Mouse (Mus musculus) bone marrow macrophage, adult 2 months (primary cell): ENCODE data around the gene Gltp. TPM values are rescaled to one million over a fixed set of nuclear protein-coding genes. Genes with fewer than 3 reads are reported as not detected.
A peak's percentile ranks its signal among the peaks of the same experiment; 100 is the strongest.

ENCODE experiments used
- H3K27ac ChIP-seq: 2 replicates; pipeline ENCODE4 v1.5.1; 2012; ENCODE audit warnings: low read depth, low read length; ENCODE audit not compliant: insufficient read depth
- H3K4me1 ChIP-seq: 2 replicates; pipeline ENCODE4 v1.6.1; 2012; ENCODE audit warnings: low read length; ENCODE audit not compliant: control insufficient read depth, insufficient read depth
- H3K4me3 ChIP-seq: 2 replicates; pipeline ENCODE4 v1.5.1; 2012; ENCODE audit warnings: mild to moderate bottlenecking, low read length, moderate library complexity; ENCODE audit not compliant: insufficient read depth
- CTCF ChIP-seq: IDR thresholded peaks from 2 replicates; pipeline ENCODE4 v1.5.1; 2012; ENCODE audit warnings: low read depth, mild to moderate bottlenecking, low read length, moderate library complexity
- POLR2A ChIP-seq: IDR thresholded peaks from 2 replicates; pipeline ENCODE4 v1.6.1; 2012; ENCODE audit warnings: mild to moderate bottlenecking, low read depth, low read length, borderline replicate concordance
- polyA plus RNA-seq: library from polyadenylated mRNA; stranded (reverse); fragments of >200 nt; gene quantifications from 2 replicates; pipeline ENCODE4 v1.2.4, GENCODE M21; 2012; ENCODE audit not compliant: missing spikeins, insufficient read depth, insufficient read length

Gene Gltp
- polyA plus RNA-seq, 1 experiment = 371 TPM

GRCm38 (mm10) chr5:114645916-114646315, 44.9 kb downstream of the Gltp start:
- H3K4me3 ChIP-seq = no peak overlapping the region
- TF ChIP-seq POLR2A = no peak
- TF ChIP-seq CTCF = no peak
- H3K27ac ChIP-seq = no peak overlapping the region
- H3K4me1 ChIP-seq = no peaks in the 10 kb centered on the region

- H3K27ac ChIP-seq = no peak overlapping the region
- H3K4me3 ChIP-seq = no peak overlapping the region
- H3K4me1 ChIP-seq = no peaks in the 10 kb centered on the region
- no peak for TF ChIP-seq CTCF
Measured at GRCm38 (mm10) chr5:114644918-114645317, 45.9 kb downstream of the Gltp start.

- no peak overlapping the region for H3K27ac ChIP-seq
- TF ChIP-seq CTCF (no peak), POLR2A (no peak)
- H3K4me1 ChIP-seq = peaks cover 3% of the 10 kb centered on the region
- H3K4me3 ChIP-seq = no peak overlapping the region
Measured at GRCm38 (mm10) chr5:114640809-114641208, 50.0 kb downstream of the Gltp start.

GRCm38 (mm10) chr5:114639645-114639957, 51.2 kb downstream of the Gltp start:
- Histone ChIP-seq H3K4me1 (peaks cover 3% of the 10 kb centered on the region), H3K27ac (no peak overlapping the region), H3K4me3 (no peak overlapping the region)
- TF ChIP-seq CTCF = no peak; the same call in 1 of the 2 replicates
- TF ChIP-seq POLR2A = no peak

- Histone ChIP-seq H3K4me3 (peak overlapping the region; percentile 45), H3K27ac (no peak overlapping the region), H3K4me1 (peaks cover 3% of the 10 kb centered on the region)
- TF ChIP-seq POLR2A = no peak
- TF ChIP-seq CTCF = peak; percentile 88
Measured at GRCm38 (mm10) chr5:114638769-114639644, 51.8 kb downstream of the Gltp start.

GRCm38 (mm10) chr5:114636091-114636490, 54.7 kb downstream of the Gltp start:
- TF ChIP-seq POLR2A (no peak), CTCF (no peak)

GRCm38 (mm10) chr5:114631336-114631735, 59.4 kb downstream of the Gltp start:
- H3K27ac ChIP-seq = no peak overlapping the region
- H3K4me1 ChIP-seq = no peaks in the 10 kb centered on the region
- H3K4me3 ChIP-seq = no peak overlapping the region
- TF ChIP-seq CTCF (peak; percentile 48), POLR2A (no peak)

More at GRCm38 (mm10) chr5:114636091-114636490, 54.7 kb downstream of the Gltp start:
- Histone ChIP-seq H3K4me1 (peaks cover 3% of the 10 kb centered on the region), H3K4me3 (no peak overlapping the region), H3K27ac (no peak overlapping the region)

GRCm38 (mm10) chr5:114625590-114625989, 65.2 kb downstream of the Gltp start:
- Histone ChIP-seq H3K4me3 (no peak overlapping the region), H3K27ac (no peak overlapping the region), H3K4me1 (no peaks in the 10 kb centered on the region)
- peak; percentile 71 for TF ChIP-seq CTCF
- TF ChIP-seq POLR2A = no peak

- no peaks in the 10 kb centered on the region for H3K4me1 ChIP-seq
- H3K27ac ChIP-seq = no peak overlapping the region
- no peak overlapping the region for H3K4me3 ChIP-seq
- TF ChIP-seq POLR2A (no peak), CTCF (peak; percentile 53; the same call in 1 of the 2 replicates)
Measured at GRCm38 (mm10) chr5:114620305-114620704, 70.5 kb downstream of the Gltp start.

Other genes with a start within 250 kb of the Gltp start
- gene Mmab, start 246.9 kb downstream of the Gltp start, polyA plus RNA-seq = 6.7 and 7.5 TPM in 2 replicates
- gene Mvk, start 246.7 kb downstream of the Gltp start, polyA plus RNA-seq = 11.2 and 13.3 TPM in 2 replicates
- 1.5 and 1.9 TPM in 2 replicates for gene Fam222a, start 123.0 kb downstream of the Gltp start, polyA plus RNA-seq
- gene Trpv4, start 32.6 kb downstream of the Gltp start, polyA plus RNA-seq = 27.4 and 31.8 TPM in 2 replicates
- gene Tchp, start 16.8 kb upstream of the Gltp start, polyA plus RNA-seq = 13.1 and 13.7 TPM in 2 replicates
- gene Ankrd13a, start 83.7 kb upstream of the Gltp start, polyA plus RNA-seq = 102 and 116 TPM in 2 replicates
- 111 and 116 TPM in 2 replicates for gene Git2, start 84.5 kb upstream of the Gltp start, polyA plus RNA-seq
- 32.9 and 35.7 TPM in 2 replicates for gene 1500011B03Rik, start 132.5 kb upstream of the Gltp start, polyA plus RNA-seq
- gene 4930519G04Rik, start 162.7 kb upstream of the Gltp start, polyA plus RNA-seq = not detected in 2 replicates
- gene Gm9936, start 167.7 kb upstream of the Gltp start, polyA plus RNA-seq = not detected in 2 replicates
- gene Oasl2, start 206.0 kb upstream of the Gltp start, polyA plus RNA-seq = 359 and 380 TPM in 2 replicates
- gene Oasl1, start 232.3 kb upstream of the Gltp start, polyA plus RNA-seq = 13.1 and 14.6 TPM in 2 replicates